Mouse (Mus musculus) CH12.LX (cell line): ENCODE measurements around the gene Gm18336. TPM values are rescaled to one million over a fixed set of nuclear protein-coding genes. Genes with fewer than 3 reads are reported as not detected.

Source experiments
- DNase-seq: peaks from one replicate; pipeline ENCODE4 v3.0.0-alpha.2; 2013; ENCODE audit errors: extremely low read depth
- H3K27ac ChIP-seq: 2 replicates; pipeline ENCODE4 v1.5.1; 2012; ENCODE audit warnings: low read depth, mild to moderate bottlenecking, control low read depth, moderate library complexity; ENCODE audit not compliant: insufficient read depth
- H3K27me3 ChIP-seq: replicated peaks from 2 replicates; pipeline ENCODE3; 2012; ENCODE audit warnings: inconsistent platforms
- H3K36me3 ChIP-seq, 2 experiments: replicated peaks in 1 of 2; 2 replicates each; pipeline versions ENCODE3 to v1.6.1; 2012; ENCODE audit warnings: inconsistent platforms in 1 of 2, low read length in 1 of 2, mild to moderate bottlenecking in 1 of 2, mixed read lengths in 1 of 2, moderate library complexity in 1 of 2; ENCODE audit not compliant: control insufficient read depth in 1 of 2, insufficient read depth in 1 of 2
- H3K4me1 ChIP-seq, 2 experiments: 2 replicates each; pipeline ENCODE4 v1.6.1; 2012; ENCODE audit warnings: inconsistent platforms in 1 of 2, moderate library complexity in 1 of 2; ENCODE audit not compliant: insufficient read depth in 2 of 2, control insufficient read depth in 1 of 2
- H3K4me2 ChIP-seq: 2 replicates; pipeline ENCODE4 v1.6.1; 2012; ENCODE audit warnings: low read depth, mild to moderate bottlenecking, control low read depth; ENCODE audit not compliant: poor library complexity, insufficient read depth, severe bottlenecking
- H3K4me3 ChIP-seq, 3 experiments: fragments of 150-350 bp in 1 of 3; sonication (generic) in 1 of 3; replicated peaks in 1 of 3; 2 replicates each; pipeline versions ENCODE3 to v1.5.1; 2011 to 2012; ENCODE audit warnings: low read depth in 2 of 3, low read length in 2 of 3, mild to moderate bottlenecking in 2 of 3, moderate library complexity in 2 of 3, control low read depth in 1 of 3, improper control_type of control experiment in 1 of 3, inconsistent platforms in 1 of 3, mixed read lengths in 1 of 3; ENCODE audit not compliant: poor library complexity in 1 of 3
- H3K79me2 ChIP-seq: replicated peaks from 2 replicates; pipeline ENCODE4 v1.6.1; 2012; ENCODE audit warnings: mild to moderate bottlenecking, moderate library complexity; ENCODE audit not compliant: control insufficient read depth, poor library complexity, insufficient read depth, severe bottlenecking; ENCODE audit errors: extremely low read depth
- H3K9ac ChIP-seq: 2 replicates; pipeline ENCODE4 v1.6.1; 2012; ENCODE audit warnings: low read depth, mild to moderate bottlenecking, control low read depth, moderate library complexity; ENCODE audit not compliant: insufficient read depth
- H3K9me3 ChIP-seq: replicated peaks from 2 replicates; pipeline ENCODE3; 2012; ENCODE audit warnings: low read length, inconsistent platforms, mixed read lengths
- CHD2 ChIP-seq: IDR thresholded peaks from 2 replicates; pipeline ENCODE4 v1.6.1; 2011; ENCODE audit warnings: low read length, improper control_type of control experiment
- ETS1 ChIP-seq: conservative IDR thresholded peaks from 2 replicates; pipeline ENCODE4 v1.6.1; 2012; ENCODE audit warnings: low read depth, mild to moderate bottlenecking, inconsistent platforms, low read length, improper control_type of control experiment, moderate library complexity
- GABPA ChIP-seq: IDR thresholded peaks from 2 replicates; pipeline ENCODE4 v1.6.1; 2012; ENCODE audit warnings: low read depth, low read length, improper control_type of control experiment, inconsistent platforms; ENCODE audit not compliant: insufficient replicate concordance
- HCFC1 ChIP-seq: IDR thresholded peaks from 2 replicates; pipeline ENCODE4 v1.6.1; 2012; ENCODE audit warnings: low read depth, mild to moderate bottlenecking, inconsistent platforms, low read length, improper control_type of control experiment
- JUN ChIP-seq: IDR thresholded peaks from 2 replicates; pipeline ENCODE4 v1.6.1; 2011; ENCODE audit warnings: low read depth, mild to moderate bottlenecking, low read length, improper control_type of control experiment, moderate library complexity; ENCODE audit not compliant: insufficient read depth
- KAT2A ChIP-seq: IDR thresholded peaks from 2 replicates; pipeline ENCODE4 v1.6.1; 2012; ENCODE audit warnings: low read length, improper control_type of control experiment, inconsistent platforms; ENCODE audit not compliant: insufficient replicate concordance
- MEF2A ChIP-seq: IDR thresholded peaks from 2 replicates; pipeline ENCODE4 v1.6.1; 2014; ENCODE audit warnings: low read depth, mild to moderate bottlenecking, inconsistent platforms, low read length, improper control_type of control experiment, borderline replicate concordance
- MXI1 ChIP-seq: IDR thresholded peaks from 2 replicates; pipeline ENCODE4 v1.6.1; 2011; ENCODE audit warnings: mild to moderate bottlenecking, low read depth, low read length, improper control_type of control experiment
- NELFE ChIP-seq: IDR thresholded peaks from 2 replicates; pipeline ENCODE4 v1.6.1; 2011; ENCODE audit warnings: low read depth, low read length, improper control_type of control experiment
- PAX5 ChIP-seq: IDR thresholded peaks from 2 replicates; pipeline ENCODE4 v1.6.1; 2012; ENCODE audit warnings: low read length, inconsistent platforms, mixed read lengths
- POLR2A ChIP-seq: IDR thresholded peaks from 2 replicates; pipeline ENCODE4 v1.6.1; 2011; ENCODE audit warnings: low read depth, mild to moderate bottlenecking, improper control_type of control experiment, low read length
- POLR2AphosphoS2 ChIP-seq: IDR thresholded peaks from 2 replicates; pipeline ENCODE4 v1.6.1; 2011; ENCODE audit warnings: low read depth, low read length, improper control_type of control experiment
- RAD21 ChIP-seq: IDR thresholded peaks from 2 replicates; pipeline ENCODE4 v1.6.1; 2011; ENCODE audit warnings: low read depth, mild to moderate bottlenecking, low read length, improper control_type of control experiment, moderate library complexity
- RCOR1 ChIP-seq: conservative IDR thresholded peaks from 2 replicates; pipeline ENCODE4 v1.6.1; 2012; ENCODE audit warnings: low read depth, mild to moderate bottlenecking, inconsistent platforms, low read length, improper control_type of control experiment
- SIN3A ChIP-seq: IDR thresholded peaks from 2 replicates; pipeline ENCODE4 v1.6.1; 2012; ENCODE audit warnings: low read length, improper control_type of control experiment, inconsistent platforms
- ZKSCAN1 ChIP-seq: IDR thresholded peaks from 2 replicates; pipeline ENCODE4 v1.6.1; 2012; ENCODE audit warnings: low read depth, inconsistent platforms, low read length, improper control_type of control experiment, borderline replicate concordance
- ZMIZ1 ChIP-seq: IDR thresholded peaks from 2 replicates; pipeline ENCODE4 v1.6.1; 2012; ENCODE audit warnings: low read depth, mild to moderate bottlenecking, inconsistent platforms, low read length, improper control_type of control experiment
- dilution Hi-C: fragments of 300-500 bp; cut with MboI; formaldehyde crosslinking; loops from 2 replicates; pipeline ENCODE4 v1.14.3; 2020; ENCODE audit warnings: low sequenced_read_pairs; ENCODE audit not compliant: extremely low pct_unique_long_range_greater_than_20kb, extremely low pct_ligation_motif_present
- in situ Hi-C: fragments of 300-500 bp; cut with MboI; formaldehyde crosslinking; loops from 3 replicates; pipeline ENCODE4 v1.14.3; 2019; ENCODE audit warnings: low sequenced_read_pairs, low pct_ligation_motif_present, low pct_unique_long_range_greater_than_20kb, mixed read lengths
- polyA plus RNA-seq: library from polyadenylated mRNA; unstranded; fragments of >175 nt; gene quantifications from 2 replicates; pipeline ENCODE4 v1.2.1, GENCODE M21; 2012; ENCODE audit warnings: low read depth; ENCODE audit not compliant: insufficient read length
- total RNA-seq, 2 experiments: library from RNA; depleted of rRNA; stranded (reverse); fragments of 300-350 nt in 1 of 2; fragments of >200 nt in 1 of 2; gene quantifications; 2 replicates each; pipeline ENCODE4 v1.2.3; 2012 to 2014

The Gm18336 gene
- total and polyA plus RNA-seq, 3 experiments = not detected

DNA sequence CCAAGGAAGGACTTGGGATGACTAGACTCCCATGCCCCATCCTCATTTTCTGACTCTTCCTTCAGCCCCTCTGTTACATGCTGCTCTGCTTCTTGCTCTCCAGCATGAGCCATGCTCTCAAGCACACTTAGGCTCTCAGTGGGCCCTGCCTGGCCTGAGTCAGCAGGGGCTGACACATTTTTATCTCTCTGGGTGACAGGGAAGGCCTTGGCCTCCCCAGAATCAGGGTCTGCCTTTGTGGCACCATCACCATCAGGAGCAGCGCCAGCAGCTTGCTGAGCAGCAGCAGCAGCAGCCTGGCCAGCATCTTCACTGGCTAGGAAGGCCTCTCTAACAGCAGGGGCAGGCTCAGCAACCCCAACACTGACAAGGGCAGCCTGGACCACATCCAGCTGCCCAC, 2.1 kb downstream of the Gm18336 start:
- Histone ChIP-seq H3K9me3 (no peaks in the 10 kb centered on the region), H3K27me3 (no peaks in the 10 kb centered on the region), H3K4me2 (no peak overlapping the region), H3K9ac (no peak overlapping the region), H3K79me2 (no peaks in the 10 kb centered on the region), H3K27ac (no peak overlapping the region), H3K36me3 (no peaks in the 10 kb centered on the region), H3K4me3 (no peak overlapping the region), H3K4me1 (no peaks in the 10 kb centered on the region)
- in situ Hi-C loops (no loop called here), dilution Hi-C loops (no loop called here)
- no peak for DNase-seq
- TF ChIP-seq ETS1 = no peak
- TF ChIP-seq MXI1 = no peak

DNA sequence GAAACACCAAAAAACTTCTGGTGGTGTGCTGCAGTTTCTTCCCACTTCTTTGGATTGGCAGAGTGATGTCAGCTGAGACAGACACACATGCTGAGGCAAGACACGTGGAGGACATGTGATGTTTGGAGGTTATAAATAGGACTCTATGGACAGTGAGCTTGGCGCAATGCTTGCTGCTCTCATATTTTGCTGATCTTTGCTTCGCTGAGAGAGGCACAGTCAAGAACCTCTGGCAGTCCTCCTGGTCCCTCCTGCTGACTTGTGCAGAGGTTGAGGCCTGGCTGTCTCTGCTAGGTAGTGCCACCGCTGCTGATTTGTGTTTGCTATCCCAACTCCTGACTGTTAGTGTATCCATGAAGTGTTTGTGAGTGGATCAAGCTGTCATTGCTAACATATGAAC, 7.1 kb downstream of the Gm18336 start:
- Histone ChIP-seq H3K36me3 (no peaks in the 10 kb centered on the region), H3K27me3 (no peaks in the 10 kb centered on the region), H3K79me2 (no peaks in the 10 kb centered on the region), H3K4me3 (no peak overlapping the region), H3K4me1 (no peaks in the 10 kb centered on the region), H3K27ac (no peak overlapping the region), H3K4me2 (no peak overlapping the region), H3K9me3 (no peaks in the 10 kb centered on the region), H3K9ac (no peak overlapping the region)
- no peak for DNase-seq
- in situ Hi-C loops (no loop called here), dilution Hi-C loops (no loop called here)
- no peak for TF ChIP-seq GABPA
- no peak for TF ChIP-seq RCOR1
- no peak for TF ChIP-seq KAT2A
- no peak for TF ChIP-seq HCFC1
- TF ChIP-seq CHD2 = no peak
- TF ChIP-seq JUN = no peak
- TF ChIP-seq SIN3A = no peak
- no peak for TF ChIP-seq RAD21
- TF ChIP-seq ZKSCAN1 = no peak
- TF ChIP-seq POLR2A = no peak
- TF ChIP-seq NELFE = no peak
- no peak for TF ChIP-seq ZMIZ1

DNA sequence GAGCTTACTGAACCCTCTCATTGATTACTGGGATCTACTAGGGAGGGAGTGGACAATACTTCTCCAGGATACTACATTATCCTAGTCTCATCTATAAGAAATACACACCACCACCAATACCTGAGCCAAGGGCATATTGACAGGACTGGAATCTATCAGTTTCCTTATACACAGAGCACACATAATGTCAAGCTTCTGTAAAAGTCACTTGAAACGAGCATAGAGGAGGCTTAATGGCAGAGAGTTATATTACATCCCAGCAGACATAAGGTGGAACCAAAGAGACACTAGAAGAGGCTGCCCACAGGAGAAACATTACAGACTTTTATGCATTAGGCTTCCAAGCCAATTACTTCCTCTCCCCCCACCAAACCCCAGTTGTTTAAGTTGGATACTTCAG, 13.6 kb downstream of the Gm18336 start:
- no peak for DNase-seq
- H3K36me3 ChIP-seq = no peaks in the 10 kb centered on the region
- H3K27ac ChIP-seq = no peak overlapping the region
- no peak overlapping the region for H3K4me2 ChIP-seq
- H3K27me3 ChIP-seq = no peaks in the 10 kb centered on the region
- H3K79me2 ChIP-seq = no peaks in the 10 kb centered on the region
- no peak overlapping the region for H3K9ac ChIP-seq
- TF ChIP-seq ETS1 (no peak), PAX5 (no peak), MEF2A (no peak), SIN3A (no peak), MXI1 (no peak), KAT2A (no peak), POLR2AphosphoS2 (no peak)
- dilution Hi-C loops = no loop called here
- H3K4me1 ChIP-seq = no peaks in the 10 kb centered on the region
- H3K9me3 ChIP-seq = no peaks in the 10 kb centered on the region
- no peak overlapping the region for H3K4me3 ChIP-seq
- in situ Hi-C loops = no loop called here
